Mouse (Mus musculus) liver, embryonic 14.5 days (tissue): Measurements from ENCODE around the gene Cers2.

ENCODE experiments used
- CTCF ChIP-seq: IDR thresholded peaks from 2 replicates; pipeline ENCODE4 v1.5.1; 2016; ENCODE audit warnings: antibody characterized with exemption, low read depth, control low read depth
- EP300 ChIP-seq: IDR thresholded peaks from 2 replicates; pipeline ENCODE4 v1.6.1; 2016; ENCODE audit warnings: antibody characterized with exemption, low read depth

- TF ChIP-seq CTCF = peak; percentile 69
- TF ChIP-seq EP300 = no peak
Observed at GRCm38 (mm10) chr3:95349491-95349890, 34.9 kb downstream of the Cers2 start.
